Mouse (Mus musculus) neutrophil, adult 5-6 weeks (primary cell): ENCODE results near the gene B430218F22Rik. TPM values are rescaled to one million over a fixed set of nuclear protein-coding genes. Genes with fewer than 3 reads are reported as not detected.
A peak's percentile ranks its signal among the peaks of the same experiment; 100 is the strongest.
"Not testable (repeated sequence)": the region's sequence is repeated elsewhere in the genome, so short reads cannot be mapped to it uniquely, and the experiment has no call there.

Source experiments
- ATAC-seq: fragments of 151-379, 151-347 bp; 2 replicates; pipeline ENCODE4 v1.8.0; 2017; ENCODE audit warnings: mild to moderate bottlenecking, moderate TSS enrichment; ENCODE audit not compliant: insufficient number of reproducible peaks, poor library complexity, low FRiP score, severe bottlenecking; ENCODE audit errors: extremely low read depth
- total RNA-seq: library from RNA; stranded (forward); fragments of 200-1000 nt; gene quantifications from 2 replicates; pipeline ENCODE4 v1.2.3, GENCODE M21; 2017

B430218F22Rik gene
- 0.35 TPM in 1 of 2 replicates, not detected in the other for total RNA-seq

GRCm38 (mm10) chr13:118386511-118387447, at the start of gene B430218F22Rik, which contains the start of gene Mrps30:
Gene B430218F22Rik (plus strand): TSS chr13:118386630.
Gene Mrps30 (minus strand): TSS chr13:118387252.
- ATAC-seq = peak; percentile 100

DNA sequence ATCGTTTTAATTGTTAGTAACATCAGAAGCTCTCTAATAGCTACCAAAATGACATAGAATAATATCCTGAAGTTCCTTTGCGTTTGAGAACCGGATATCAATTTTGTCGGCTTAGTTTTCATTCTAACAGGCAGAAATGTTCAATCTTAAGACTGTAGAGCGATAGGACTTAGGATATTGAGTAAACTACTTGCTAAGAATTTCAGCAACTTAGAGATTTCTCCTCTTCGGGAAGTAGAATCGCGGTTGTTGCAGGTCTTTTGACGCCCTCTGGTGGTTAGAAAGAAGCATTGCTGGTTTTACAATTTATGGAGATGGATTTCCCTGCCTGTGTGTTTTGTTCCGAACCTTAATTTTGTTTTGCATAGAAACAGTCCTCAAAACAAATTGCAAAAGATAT, 36.2 kb upstream of the B430218F22Rik start:
- ATAC-seq = no peak

DNA sequence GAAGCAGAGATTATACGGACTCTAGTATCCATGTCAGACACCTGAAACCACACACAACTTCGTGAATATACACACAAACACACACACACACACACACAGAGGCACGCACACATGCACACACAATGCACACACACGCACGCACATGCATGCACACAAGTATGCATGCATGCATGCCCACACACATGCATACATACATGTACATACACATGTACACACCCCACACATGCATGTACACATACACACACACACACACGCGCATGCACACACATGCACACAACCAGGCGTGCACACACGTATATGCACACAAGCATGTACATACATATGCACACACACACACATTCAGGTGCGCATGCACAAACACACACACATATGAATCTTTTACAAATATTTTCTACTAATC, 35.6 kb upstream of the B430218F22Rik start:
- ATAC-seq = no peak

GRCm38 (mm10) chr13:118363342-118363741, 23.1 kb upstream of the B430218F22Rik start:
- ATAC-seq = no peak

GRCm38 (mm10) chr13:118365774-118366173, 20.7 kb upstream of the B430218F22Rik start:
- ATAC-seq = 0 out of 2 replicates have a peak, but pooled peaks have one; percentile 19

DNA sequence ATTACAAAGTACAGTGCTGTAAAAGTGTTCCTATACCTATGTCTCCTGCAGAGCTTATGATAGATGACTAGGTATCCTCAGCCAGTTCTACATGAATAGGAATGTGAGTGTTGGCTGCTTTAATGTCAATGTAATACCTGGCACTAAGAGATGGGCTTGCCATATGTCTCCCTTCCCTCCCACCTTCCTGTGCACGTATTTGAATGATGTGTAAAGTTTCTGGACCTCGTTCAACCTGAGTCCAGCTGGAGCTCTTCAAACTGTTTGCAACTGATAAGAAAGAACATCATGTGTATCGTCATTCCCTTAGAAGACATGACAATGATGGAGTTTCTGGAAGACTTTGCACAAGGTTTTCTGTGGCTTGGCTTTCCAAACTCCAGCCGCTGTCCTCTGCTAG, 13.6 kb upstream of the B430218F22Rik start:
- ATAC-seq = no peak

GRCm38 (mm10) chr13:118379155-118379554, 7.3 kb upstream of the B430218F22Rik start:
- peak; percentile 92 for ATAC-seq

GRCm38 (mm10) chr13:118380381-118380780, 6.0 kb upstream of the B430218F22Rik start:
- no peak for ATAC-seq

DNA sequence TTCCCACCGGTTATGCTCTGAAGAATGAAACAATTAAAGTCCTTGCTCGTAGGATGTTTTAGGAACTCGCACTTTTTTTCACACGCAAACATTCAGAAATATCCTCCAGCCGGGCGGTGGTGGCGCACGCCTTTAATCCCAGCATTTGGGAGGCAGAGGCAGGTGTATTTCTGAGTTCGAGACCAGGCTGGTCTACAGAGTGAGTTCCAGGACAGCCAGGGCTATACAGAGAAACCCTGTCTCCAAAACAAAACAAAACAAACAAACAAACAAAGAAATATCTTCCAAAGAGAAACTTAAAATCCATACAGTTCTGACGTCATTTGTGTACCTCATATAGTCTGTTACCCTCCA, 995 bp downstream of the B430218F22Rik start:
- ATAC-seq = not testable (repeated sequence)

GRCm38 (mm10) chr13:118395803-118396202, 9.4 kb downstream of the B430218F22Rik start:
- no peak for ATAC-seq

GRCm38 (mm10) chr13:118400340-118400739, 13.9 kb downstream of the B430218F22Rik start:
- no peak for ATAC-seq

DNA sequence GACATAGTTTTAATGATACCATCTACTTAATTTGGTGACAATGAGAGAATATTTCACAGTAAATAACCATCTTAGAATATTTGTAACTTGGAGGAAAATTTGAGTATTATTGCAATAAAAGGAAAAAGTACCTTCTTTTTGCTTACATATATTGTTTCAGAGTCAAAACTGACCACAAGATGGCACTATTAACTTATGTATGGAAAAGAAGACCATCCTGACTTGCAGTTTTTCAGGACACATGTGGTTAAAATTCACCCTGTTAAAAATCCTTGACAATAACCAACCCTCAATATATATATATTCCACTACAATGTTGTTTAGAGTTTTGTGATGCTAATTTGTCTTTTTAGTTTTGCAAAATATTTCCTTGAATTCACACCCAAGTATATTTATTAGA, 17.1 kb downstream of the B430218F22Rik start:
- no peak for ATAC-seq

DNA sequence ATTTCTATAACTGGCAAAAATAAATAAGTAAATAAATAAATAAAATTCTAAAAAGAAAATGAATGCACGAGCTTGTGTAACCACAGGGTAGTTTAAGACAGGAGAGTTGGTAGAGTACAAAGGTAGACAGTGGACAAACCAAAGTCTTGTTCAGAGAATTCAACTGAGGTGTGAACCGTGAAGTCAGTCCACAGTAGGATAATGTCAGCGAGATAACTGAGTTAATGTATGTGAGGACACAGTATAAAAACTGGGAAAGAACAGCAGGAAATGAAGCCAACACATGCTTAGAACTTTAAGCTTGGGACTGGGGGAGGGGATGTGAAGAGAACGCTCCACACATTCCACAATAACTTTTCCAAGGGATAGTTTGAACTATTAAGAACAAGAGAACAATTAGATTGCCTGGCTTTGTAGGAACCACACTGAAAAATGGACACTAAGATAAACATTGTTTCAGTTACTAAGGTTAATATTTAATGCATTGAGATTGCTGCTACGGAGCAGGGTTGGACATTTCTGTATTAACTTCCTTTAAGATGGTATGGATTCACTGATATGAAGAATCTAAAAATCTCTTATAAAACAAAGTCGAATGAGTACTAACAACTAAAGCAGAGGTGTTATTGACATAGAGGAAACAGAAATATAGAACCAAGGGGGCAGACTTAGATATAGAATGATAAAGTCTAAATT, 25.0 kb downstream of the B430218F22Rik start:
- no peak for ATAC-seq

DNA sequence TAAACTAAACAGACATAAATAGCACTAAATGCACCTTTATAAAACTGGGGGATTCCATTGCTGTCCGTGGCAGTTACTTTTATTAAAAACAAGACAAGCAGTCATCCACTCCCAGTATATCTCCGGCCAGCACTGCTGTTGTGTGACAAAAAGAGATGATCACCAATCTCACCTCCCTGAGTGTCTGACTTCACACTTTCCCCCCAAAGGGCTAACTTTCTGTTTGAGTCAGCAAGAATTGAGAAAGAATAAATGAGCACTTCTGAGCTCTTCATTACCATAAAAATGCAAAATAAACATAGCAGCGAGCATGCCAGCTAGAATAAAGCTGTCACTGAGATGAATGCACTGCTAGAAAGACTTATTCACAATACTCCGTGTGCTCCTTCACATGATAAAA, 31.7 kb downstream of the B430218F22Rik start:
- no peak for ATAC-seq

DNA sequence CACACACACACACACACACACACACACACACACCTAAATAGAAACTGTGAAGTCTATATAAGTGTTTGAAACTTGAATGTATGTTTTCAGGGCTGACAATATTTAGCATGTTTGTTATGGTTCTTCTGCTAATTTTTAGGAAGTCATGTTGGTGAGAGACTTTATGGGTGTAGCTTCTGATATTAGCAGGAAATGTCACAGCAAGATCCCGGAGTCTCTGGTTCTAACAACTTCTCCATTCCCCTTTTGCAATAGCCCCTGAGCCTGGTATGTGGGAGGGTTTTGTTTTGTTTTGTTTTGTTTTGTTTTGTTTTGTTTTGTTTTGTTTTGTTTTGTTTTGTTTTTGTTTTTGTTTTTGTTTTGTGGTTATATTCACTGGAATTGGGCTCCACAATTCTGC, 34.0 kb downstream of the B430218F22Rik start:
- ATAC-seq = no peak

GRCm38 (mm10) chr13:118420847-118421246, 34.4 kb downstream of the B430218F22Rik start:
- ATAC-seq = no peak
